Mouse (Mus musculus) heart, embryonic 11.5 days (tissue): ENCODE measurements around the gene Hmgn1. TPM values are rescaled to one million over a fixed set of nuclear protein-coding genes. Genes with fewer than 3 reads are reported as not detected.
A peak's percentile ranks its signal among the peaks of the same experiment; 100 is the strongest.

Experiments used
- ATAC-seq: fragments of 200-750 bp; cut with Nextera tagmentation; replicated peaks from 2 replicates; pipeline ENCODE4 v1.8.0; 2017; ENCODE audit warnings: moderate library complexity; ENCODE audit not compliant: insufficient number of reproducible peaks, low FRiP score, low TSS enrichment
- H3K27ac ChIP-seq: fragments of 300-500 bp; sonication (generic); 2 replicates; pipeline ENCODE4 v1.5.1; 2014; ENCODE audit warnings: mild to moderate bottlenecking, low read depth, low read length
- H3K27me3 ChIP-seq: fragments of 300-500 bp; sonication (generic); 2 replicates; pipeline ENCODE4 v1.6.1; 2014; ENCODE audit warnings: mild to moderate bottlenecking, low read length, mixed read lengths; ENCODE audit not compliant: control insufficient read depth, insufficient read depth
- H3K36me3 ChIP-seq: fragments of 300-500 bp; sonication (generic); 2 replicates; pipeline ENCODE4 v1.6.1; 2014; ENCODE audit warnings: mild to moderate bottlenecking, low read length, moderate library complexity, mixed read lengths; ENCODE audit not compliant: control insufficient read depth, insufficient read depth
- H3K4me1 ChIP-seq: fragments of 300-500 bp; sonication (generic); 2 replicates; pipeline ENCODE4 v1.6.1; 2014; ENCODE audit warnings: low read length; ENCODE audit not compliant: control insufficient read depth, insufficient read depth
- H3K4me2 ChIP-seq: fragments of 300-500 bp; sonication (generic); 2 replicates; pipeline ENCODE4 v1.6.1; 2014; ENCODE audit warnings: mild to moderate bottlenecking, moderate library complexity
- H3K4me3 ChIP-seq: fragments of 300-500 bp; sonication (generic); 2 replicates; pipeline ENCODE4 v1.5.1; 2014; ENCODE audit warnings: low read depth, low read length
- H3K9ac ChIP-seq: fragments of 300-500 bp; sonication (generic); 2 replicates; pipeline ENCODE4 v1.6.1; 2014; ENCODE audit warnings: mild to moderate bottlenecking, low read depth, low read length, moderate library complexity
- H3K9me3 ChIP-seq: fragments of 300-500 bp; sonication (generic); replicated peaks from 2 replicates; pipeline ENCODE4 v1.6.1; 2016; ENCODE audit warnings: low read length; ENCODE audit not compliant: control insufficient read depth
- WGBS: fragments of 180-500 bp; shearing (Covaris S2); extraction: QIAGEN DNeasy Blood & Tissue Kit; methylation state at CpG from one replicate; pipeline ENCODE4 v1.1.7; 2014; ENCODE audit not compliant: insufficient replicate concordance; 5-methylcytosine and 5-hydroxymethylcytosine counted together
- polyA plus RNA-seq: library from polyadenylated mRNA; unstranded; fragments of >200 nt; fragmentation: Nextera tagmentation; extraction: Ambion mirVana; gene quantifications from 2 replicates; pipeline ENCODE4 v1.2.1, GENCODE M21; 2014

Gene Hmgn1
- polyA plus RNA-seq, 1 experiment from 2014 or later, result 543 TPM

DNA sequence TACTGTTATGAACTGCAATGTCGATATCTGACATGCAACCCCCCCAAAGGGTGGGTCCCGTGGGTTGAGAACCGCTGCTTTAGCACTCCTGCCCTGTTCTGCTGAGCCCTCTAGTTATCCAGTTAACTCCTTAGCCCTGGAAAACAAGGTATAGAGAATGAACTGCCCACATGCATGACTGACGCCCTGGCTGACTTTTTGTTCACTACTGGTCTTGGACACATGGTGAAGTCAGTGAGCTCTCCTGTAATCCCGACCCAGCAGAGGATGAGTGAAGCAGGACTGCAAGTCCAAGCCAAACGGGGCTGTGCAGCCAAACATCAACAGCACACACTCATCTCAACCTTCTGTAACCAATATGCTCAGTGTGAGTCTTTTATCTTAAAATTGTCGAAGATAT lies 47.0 kb downstream of the Hmgn1 start:
- H3K4me1 ChIP-seq, result peaks cover 23% of the 10 kb centered on the region
- no peaks in the 10 kb centered on the region for H3K9me3 ChIP-seq
- H3K9ac ChIP-seq, result no peak overlapping the region; the same call in 1 of the 2 replicates
- H3K27ac ChIP-seq, result no peak overlapping the region
- H3K4me3 ChIP-seq, result 0 out of 2 replicates have a peak overlapping the region, but pooled peaks have one; percentile 8
- no peak for ATAC-seq
- peak overlapping the region; percentile 84 for H3K4me2 ChIP-seq
- peaks cover 13% of the 10 kb centered on the region for H3K36me3 ChIP-seq
- no peaks in the 10 kb centered on the region for H3K27me3 ChIP-seq
- WGBS, result 76% methylated on average over 7 of the region's 7 CpGs

Other genes starting within 250 kb of the Hmgn1 start
- gene Psmg1, start 136.8 kb downstream of the Hmgn1 start, polyA plus RNA-seq, result 76.5 and 83.1 TPM in 2 replicates
- gene Brwd1, start 45.2 kb downstream of the Hmgn1 start, polyA plus RNA-seq, result 93.8 and 97.7 TPM in 2 replicates
- 84.1 and 96.5 TPM in 2 replicates for gene Wrb, start 17.7 kb upstream of the Hmgn1 start, polyA plus RNA-seq
- 1.5 and 1.6 TPM in 2 replicates for gene Lca5l, start 64.5 kb upstream of the Hmgn1 start, polyA plus RNA-seq
- 664 and 687 TPM in 2 replicates for gene Sh3bgr, start 72.7 kb upstream of the Hmgn1 start, polyA plus RNA-seq
- gene B3galt5, start 108.1 kb upstream of the Hmgn1 start, polyA plus RNA-seq, result 0.03 TPM in 1 of 2 replicates, not detected in the other